ENCODE assay signal across 26 mouse cellular contexts in the genomic region with DNA sequence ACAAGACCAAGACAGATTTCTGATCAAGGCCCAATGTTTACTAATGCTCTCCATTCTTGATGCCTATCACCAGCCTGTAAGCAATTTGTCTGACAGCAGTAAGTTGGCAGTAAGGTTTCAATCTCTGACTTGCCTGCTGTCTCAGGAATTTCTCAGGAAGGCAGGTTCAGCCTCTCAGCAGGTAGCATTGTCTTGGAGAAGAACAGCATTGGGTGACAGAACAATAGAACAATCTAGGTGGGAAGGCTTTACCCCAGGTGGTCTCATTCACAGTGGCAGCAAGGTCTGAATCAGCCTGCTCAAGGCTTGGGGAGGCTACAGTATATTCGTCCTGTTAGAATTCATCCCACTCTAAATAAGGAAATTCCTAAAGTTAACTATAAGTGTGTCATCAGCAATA.
"Had no signal": no experiment of that assay in that cellular context is flagged by ENCODE, and none has a peak within 500 bp of the region (broad histone marks: within the 10 kb centered on the region; RNA-seq: fewer than 3 reads in every experiment).

No protein-coding gene starts in this region.

- H3K4me1 ChIP-seq: embryonic facial prominence, embryonic 10.5 days; embryonic facial prominence, embryonic 12.5 days; embryonic facial prominence, embryonic 13.5 days; embryonic facial prominence, embryonic 15.5 days; forebrain, embryonic 10.5 days; forebrain, embryonic 12.5 days; forebrain, embryonic 15.5 days; heart, embryonic 10.5 days had no signal

- ATAC-seq: forebrain, embryonic 14.5 days; forebrain, embryonic 15.5 days; forebrain, embryonic 16.5 days; forebrain, postnatal 0 days had no signal

- H3K9me3 ChIP-seq: embryonic facial prominence, embryonic 10.5 days; embryonic facial prominence, embryonic 13.5 days; embryonic facial prominence, embryonic 15.5 days; forebrain, embryonic 10.5 days; forebrain, embryonic 12.5 days; forebrain, embryonic 15.5 days; heart, embryonic 10.5 days had no signal

- H3K36me3 ChIP-seq: embryonic facial prominence, embryonic 10.5 days; embryonic facial prominence, embryonic 12.5 days; embryonic facial prominence, embryonic 13.5 days; embryonic facial prominence, embryonic 15.5 days; forebrain, embryonic 10.5 days; forebrain, embryonic 12.5 days; forebrain, embryonic 15.5 days; heart, embryonic 10.5 days had no signal

- H3K4me2 ChIP-seq: embryonic facial prominence, embryonic 12.5 days; embryonic facial prominence, embryonic 13.5 days; embryonic facial prominence, embryonic 15.5 days; forebrain, embryonic 12.5 days; forebrain, embryonic 15.5 days had no signal

- DNase-seq: cerebellum, adult 9-11 months; cerebellum, postnatal 10 days; cerebellum, postnatal 14 days; cerebellum, postnatal 25 days; cerebellum, postnatal 36 days; embryo, embryonic 11 days; forebrain, postnatal 0 days; gastrocnemius, adult 2 months; gastrocnemius, postnatal 10 days; gastrocnemius, postnatal 14 days; gastrocnemius, postnatal 25 days; gastrocnemius, postnatal 36 days; heart, adult 11 months; heart, adult 18-20 months; heart, adult 2 months had no signal

- H3K9ac ChIP-seq: embryonic facial prominence, embryonic 12.5 days; embryonic facial prominence, embryonic 13.5 days; embryonic facial prominence, embryonic 15.5 days; forebrain, embryonic 12.5 days; forebrain, embryonic 15.5 days; forebrain, postnatal 0 days had no signal

- H3K4me3 ChIP-seq: embryonic facial prominence, embryonic 10.5 days; embryonic facial prominence, embryonic 12.5 days; embryonic facial prominence, embryonic 13.5 days; embryonic facial prominence, embryonic 15.5 days; erythroblast, embryonic 14.5 days; forebrain, embryonic 10.5 days; forebrain, embryonic 12.5 days; forebrain, embryonic 15.5 days; gastrocnemius, adult 2 months; heart, adult 2 months; heart, embryonic 10.5 days had no signal

- H3K27ac ChIP-seq: embryonic facial prominence, embryonic 10.5 days; embryonic facial prominence, embryonic 12.5 days; embryonic facial prominence, embryonic 13.5 days; embryonic facial prominence, embryonic 15.5 days; forebrain, embryonic 10.5 days; forebrain, embryonic 12.5 days; forebrain, embryonic 15.5 days; gastrocnemius, adult 2 months; heart, adult 2 months; heart, embryonic 10.5 days had no signal

- H3K27me3 ChIP-seq: embryonic facial prominence, embryonic 12.5 days; embryonic facial prominence, embryonic 13.5 days; embryonic facial prominence, embryonic 15.5 days; forebrain, embryonic 12.5 days; forebrain, embryonic 15.5 days had no signal
